Mouse (Mus musculus) liver, postnatal 0 days (tissue): ENCODE results near the gene Jph4.

Experiments
- CTCF ChIP-seq: sonication (generic); IDR thresholded peaks from 2 replicates; pipeline ENCODE4 v1.5.1; 2016; ENCODE audit warnings: antibody characterized with exemption, low read depth
- EP300 ChIP-seq: IDR thresholded peaks from 2 replicates; pipeline ENCODE4 v1.6.1; 2016; ENCODE audit warnings: antibody characterized with exemption, low read depth, mild to moderate bottlenecking

- TF ChIP-seq CTCF (no peak), EP300 (no peak)
These were observed 39.0 kb downstream of the Jph4 start for GRCm38 (mm10) chr14:55077481-55078365.
